Mouse (Mus musculus): ENCODE measurements around the gene Entpd8.

The Entpd8 gene

GRCm38 (mm10) chr2:25095109-25095850, 15.2 kb downstream of the Entpd8 start, which contains the start of gene Noxa1:
Gene Noxa1, minus strand, starts transcription at chr2:25095149.
- DNase-seq (ENCODE audit: low spot score): no peak

- DNase-seq (ENCODE audit: low spot score): no peak
Measured at GRCm38 (mm10) chr2:25098005-25098615, 18.0 kb downstream of the Entpd8 start.

GRCm38 (mm10) chr2:25098956-25099355, 18.9 kb downstream of the Entpd8 start:
- DNase-seq (ENCODE audit: low spot score): peak; percentile 46

- no peak for DNase-seq (ENCODE audit: low spot score)
Measured at GRCm38 (mm10) chr2:25099703-25100102, 19.6 kb downstream of the Entpd8 start.

GRCm38 (mm10) chr2:25104122-25104521, 24.0 kb downstream of the Entpd8 start:
- DNase-seq (ENCODE audit: low spot score): no peak

- no peak for DNase-seq (ENCODE audit: low spot score)
Measured at GRCm38 (mm10) chr2:25106045-25106444, 25.9 kb downstream of the Entpd8 start.

GRCm38 (mm10) chr2:25109487-25109886, 29.4 kb downstream of the Entpd8 start:
- DNase-seq (ENCODE audit: low spot score): no peak

GRCm38 (mm10) chr2:25110505-25111183, 30.5 kb downstream of the Entpd8 start:
- no peak for DNase-seq (ENCODE audit: low spot score)

GRCm38 (mm10) chr2:25111184-25111791, 31.2 kb downstream of the Entpd8 start:
- peak; percentile 26 for DNase-seq (ENCODE audit: low spot score)

GRCm38 (mm10) chr2:25114308-25114707, 34.2 kb downstream of the Entpd8 start:
- DNase-seq (ENCODE audit: low spot score): no peak

GRCm38 (mm10) chr2:25115442-25115841, 35.3 kb downstream of the Entpd8 start:
- no peak for DNase-seq (ENCODE audit: low spot score)

GRCm38 (mm10) chr2:25120963-25121362, 40.9 kb downstream of the Entpd8 start:
- DNase-seq (ENCODE audit: low spot score): no peak

- DNase-seq (ENCODE audit: low spot score): no peak
Measured at GRCm38 (mm10) chr2:25122666-25123065, 42.6 kb downstream of the Entpd8 start.

- no peak for DNase-seq (ENCODE audit: low spot score)
Measured at GRCm38 (mm10) chr2:25123527-25123926, 43.4 kb downstream of the Entpd8 start.

- no peak for DNase-seq (ENCODE audit: low spot score)
Measured at GRCm38 (mm10) chr2:25124411-25124810, 44.3 kb downstream of the Entpd8 start.

GRCm38 (mm10) chr2:25125146-25125545, 45.0 kb downstream of the Entpd8 start:
- DNase-seq (ENCODE audit: low spot score): no peak

- DNase-seq (ENCODE audit: low spot score): no peak
Measured at GRCm38 (mm10) chr2:25126011-25127010, 46.2 kb downstream of the Entpd8 start.

- peak; percentile 79 for DNase-seq (ENCODE audit: low spot score)
Measured at GRCm38 (mm10) chr2:25127206-25127605, 47.1 kb downstream of the Entpd8 start.

- DNase-seq (ENCODE audit: low spot score): no peak
Measured at GRCm38 (mm10) chr2:25128072-25128471, 48.0 kb downstream of the Entpd8 start.

GRCm38 (mm10) chr2:25131601-25132000, 51.5 kb downstream of the Entpd8 start:
- no peak for DNase-seq (ENCODE audit: low spot score)

Data from urinary bladder, postnatal 14 days (tissue).